Mouse (Mus musculus) gastrocnemius, adult 18-20 months (tissue): ENCODE measurements around the gene Gm10762. TPM values are rescaled to one million over a fixed set of nuclear protein-coding genes. Genes with fewer than 3 reads are reported as not detected.
"Not testable (repeated sequence)": the region's sequence is repeated elsewhere in the genome, so short reads cannot be mapped to it uniquely, and the experiment has no call there.

Experiments
- DNase-seq: peaks from one replicate; pipeline ENCODE4 v3.0.0; 2021; ENCODE audit warnings: low spot score
- long read RNA-seq, 2 experiments: library from polyadenylated mRNA; stranded (forward); transcript quantifications; one replicate each; pipeline ENCODE4 v2.0.0; 2021
- total RNA-seq, 2 experiments: library from RNA; stranded (reverse); gene quantifications; 2 replicates each; pipeline ENCODE4 v1.2.3; 2021

The Gm10762 gene
- total RNA-seq: 10 to 100 TPM; 15.2 to 15.5 TPM
- long read RNA-seq, experiment 1, transcript Gm10762-201 (1 exons, 1,133 nt): major isoform, 22 of 22 reads
- long read RNA-seq, experiment 1, partial matches to known transcripts: 0 of 22 reads
- long read RNA-seq, experiment 1, other reads (novel, unspliced or antisense): 0 of 22 reads
- long read RNA-seq, experiment 2, transcript Gm10762-201 (1 exons, 1,133 nt): major isoform, 13 of 13 reads
- long read RNA-seq, experiment 2, partial matches to known transcripts: 0 of 13 reads
- long read RNA-seq, experiment 2, other reads (novel, unspliced or antisense): 0 of 13 reads

DNA sequence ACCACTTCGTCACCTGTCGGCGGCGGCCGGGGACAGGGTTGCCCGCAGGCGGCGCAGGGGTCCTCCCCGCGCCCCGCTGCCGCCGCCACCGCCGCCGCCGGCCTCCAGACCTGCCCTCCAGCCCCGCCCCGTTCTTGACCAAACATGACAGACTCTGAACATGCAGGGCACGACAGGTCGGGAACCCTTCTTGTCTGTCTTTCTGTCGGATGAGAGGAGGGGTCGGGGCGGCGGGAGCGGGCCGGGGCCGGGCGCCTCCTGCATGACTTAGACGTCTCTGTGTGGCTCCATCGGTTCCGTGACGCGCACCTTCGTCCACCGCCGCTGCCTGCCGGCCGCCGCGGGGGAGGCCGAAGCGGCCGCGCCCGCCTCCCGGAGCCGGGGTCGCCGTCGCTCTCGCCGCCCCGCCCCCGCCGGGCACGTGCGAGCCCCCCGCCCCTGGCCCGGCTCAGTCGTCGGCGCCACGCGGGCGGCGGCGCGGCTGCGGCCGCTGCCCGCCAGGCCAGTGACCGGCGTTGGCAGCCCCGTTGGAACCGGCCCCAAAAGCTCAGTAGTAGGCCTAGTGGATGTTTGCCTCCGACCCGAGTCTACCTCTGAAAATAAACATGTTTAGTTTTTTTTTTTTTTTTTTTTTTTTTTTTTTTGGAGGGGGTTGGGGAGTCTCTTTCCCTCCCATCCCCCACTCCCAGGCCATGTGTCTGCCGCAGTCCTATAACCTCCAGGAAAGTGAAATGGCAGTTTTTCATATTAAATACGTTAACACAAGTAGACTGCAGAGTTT, at the start of gene Gm10762:
Gene Gm10762, minus strand, starts transcription at position 65 of the 781 bp plus-strand sequence.
- DNase-seq: peak; percentile 79

DNA sequence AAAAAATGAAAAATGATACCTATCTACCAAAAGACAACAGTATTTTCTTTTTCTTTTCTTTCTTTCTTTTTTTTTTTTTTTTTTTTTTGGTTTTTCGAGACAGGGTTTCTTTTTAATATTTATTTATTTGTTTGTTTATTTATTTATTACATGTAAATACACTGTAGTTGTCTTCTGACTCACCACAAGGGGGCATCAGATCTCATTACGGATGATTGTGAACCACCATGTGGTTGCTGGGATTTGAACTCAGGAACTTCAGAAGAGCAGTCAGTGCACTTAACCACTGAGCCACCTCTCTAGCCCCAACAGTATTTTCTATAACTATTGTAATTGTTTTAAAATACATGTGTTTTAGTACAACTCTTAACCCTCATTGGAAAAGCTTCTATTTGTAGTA, 41.3 kb upstream of the Gm10762 start:
- DNase-seq: not testable (repeated sequence)

DNA sequence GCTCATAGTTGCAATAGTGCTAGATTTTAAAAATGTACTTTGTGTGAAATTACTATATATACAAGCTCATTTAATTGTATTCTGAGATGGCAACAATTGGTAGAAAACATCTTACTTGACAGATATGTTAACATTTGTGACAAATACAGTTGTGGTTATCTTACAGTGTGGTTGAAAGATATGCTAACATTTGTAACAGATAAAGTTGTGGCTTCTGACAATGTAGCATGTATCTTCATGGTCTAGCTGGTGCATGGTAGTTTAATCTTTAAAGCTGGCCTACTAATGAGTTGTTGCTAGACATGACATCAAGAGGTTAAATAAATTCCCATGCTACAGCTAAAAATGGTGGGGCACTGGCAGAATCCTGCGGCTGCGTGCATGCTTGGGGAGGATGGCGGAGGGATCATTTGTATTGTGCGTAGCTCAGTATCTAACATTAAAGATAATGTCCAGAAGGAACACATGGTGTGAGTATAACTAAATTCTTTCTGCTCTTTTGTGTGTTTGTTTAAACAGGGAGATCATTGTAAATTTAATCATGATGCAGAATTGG, 38.7 kb upstream of the Gm10762 start:
- no peak for DNase-seq

DNA sequence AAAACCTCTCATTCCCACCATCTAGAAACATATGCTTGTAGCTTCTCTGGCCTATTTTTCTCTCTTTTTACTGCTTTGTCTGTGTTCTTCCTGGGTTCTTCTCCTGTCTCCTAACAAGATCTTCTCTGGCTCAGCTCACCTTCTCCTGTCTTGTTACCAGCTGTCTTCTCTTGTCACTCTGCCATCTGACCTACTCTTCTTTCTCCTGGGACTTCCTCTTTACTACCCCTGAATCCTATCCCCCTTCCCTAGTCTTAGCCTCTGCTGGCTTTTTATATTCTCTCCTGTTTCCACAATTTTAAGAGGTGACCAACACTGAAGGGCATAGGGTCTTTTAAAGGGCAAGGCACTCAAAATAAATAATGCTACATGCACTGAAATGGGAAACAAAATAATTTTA, 37.3 kb upstream of the Gm10762 start:
- peak; percentile 20 for DNase-seq

DNA sequence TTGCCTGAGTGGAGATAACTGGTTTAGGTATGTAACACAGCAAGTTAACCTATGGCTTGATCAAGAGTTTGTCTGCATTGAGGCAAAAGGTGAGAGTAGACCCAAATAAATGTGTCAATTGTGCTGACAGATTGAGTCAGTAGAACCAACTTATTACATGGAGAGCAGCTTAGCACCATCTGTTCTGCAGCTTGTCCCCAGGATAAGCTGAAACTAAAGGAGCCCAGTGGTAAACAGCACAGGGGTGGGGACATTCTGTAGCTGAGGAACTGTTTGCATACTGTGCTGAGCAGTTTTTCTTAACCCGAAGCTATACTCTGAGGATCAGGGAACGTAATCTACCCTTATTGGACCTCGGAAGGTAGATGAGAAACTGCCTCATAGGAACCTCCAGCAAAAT, 17.2 kb upstream of the Gm10762 start:
- no peak for DNase-seq

DNA sequence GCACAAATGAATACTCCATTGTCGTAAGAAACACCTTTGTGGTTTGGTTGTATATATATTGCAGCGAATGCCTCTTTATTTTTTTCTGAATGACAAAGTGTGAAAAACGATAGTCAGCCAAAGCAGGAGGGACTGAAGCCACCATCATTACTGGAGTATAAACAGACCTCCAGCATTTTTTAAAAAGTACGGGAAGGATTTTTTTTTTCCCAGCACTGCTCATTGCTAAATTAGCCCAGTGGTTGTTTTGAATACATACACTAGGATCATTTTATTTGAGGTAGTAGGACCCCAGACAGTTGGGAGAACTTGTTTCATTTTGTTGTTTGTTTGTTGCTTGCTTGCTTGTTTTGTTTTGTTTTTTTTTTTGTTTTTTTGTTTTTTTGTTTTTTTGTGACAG, 8.0 kb upstream of the Gm10762 start:
- DNase-seq: no peak

DNA sequence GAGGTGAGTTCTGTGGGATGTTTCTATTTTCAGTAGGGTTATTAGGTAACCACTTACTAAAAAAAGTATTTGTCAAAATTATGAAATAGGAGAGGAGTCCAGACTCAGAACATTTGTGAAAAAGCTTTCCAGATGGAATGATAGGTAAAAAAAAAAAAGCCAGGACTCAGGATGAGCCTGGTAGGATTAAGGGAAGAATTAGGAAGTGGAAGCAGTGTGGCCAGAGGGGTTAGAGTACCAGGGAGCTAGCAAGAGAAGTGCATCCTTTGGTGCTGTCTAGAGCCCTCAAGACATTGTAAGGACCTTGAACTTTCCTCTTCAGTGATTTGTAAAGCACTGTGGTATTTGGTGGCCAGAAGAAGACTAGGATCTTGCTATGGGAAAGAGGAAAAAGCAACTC, 4.8 kb upstream of the Gm10762 start:
- no peak for DNase-seq

DNA sequence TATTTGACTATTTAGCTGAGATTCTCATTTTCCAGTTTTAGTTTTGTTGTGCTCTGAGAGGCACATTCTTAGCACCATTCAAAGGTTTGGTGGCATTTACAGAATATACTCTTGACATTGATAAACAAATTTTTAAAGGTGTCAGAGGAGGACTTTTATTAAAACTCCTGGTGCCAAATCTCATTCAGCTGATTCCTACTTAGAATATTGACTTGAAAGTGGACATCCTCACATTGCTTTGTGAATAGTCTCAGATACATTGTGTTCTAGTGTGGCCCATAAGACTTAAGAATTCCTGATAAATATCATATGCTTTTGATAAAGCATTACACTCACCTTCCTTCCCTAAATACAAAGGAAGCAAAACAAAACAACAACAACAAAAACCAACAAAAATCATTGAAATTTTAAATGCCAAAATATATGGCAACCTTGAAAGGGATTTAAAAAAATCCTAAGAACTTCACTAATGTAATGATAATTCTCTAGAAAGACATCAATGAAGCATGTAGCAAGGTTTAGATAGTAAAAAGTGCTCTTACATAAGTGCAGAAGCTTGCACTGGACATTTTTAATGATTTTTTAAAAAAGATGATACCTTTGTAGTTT, 1.1 kb upstream of the Gm10762 start:
- no peak for DNase-seq

DNA sequence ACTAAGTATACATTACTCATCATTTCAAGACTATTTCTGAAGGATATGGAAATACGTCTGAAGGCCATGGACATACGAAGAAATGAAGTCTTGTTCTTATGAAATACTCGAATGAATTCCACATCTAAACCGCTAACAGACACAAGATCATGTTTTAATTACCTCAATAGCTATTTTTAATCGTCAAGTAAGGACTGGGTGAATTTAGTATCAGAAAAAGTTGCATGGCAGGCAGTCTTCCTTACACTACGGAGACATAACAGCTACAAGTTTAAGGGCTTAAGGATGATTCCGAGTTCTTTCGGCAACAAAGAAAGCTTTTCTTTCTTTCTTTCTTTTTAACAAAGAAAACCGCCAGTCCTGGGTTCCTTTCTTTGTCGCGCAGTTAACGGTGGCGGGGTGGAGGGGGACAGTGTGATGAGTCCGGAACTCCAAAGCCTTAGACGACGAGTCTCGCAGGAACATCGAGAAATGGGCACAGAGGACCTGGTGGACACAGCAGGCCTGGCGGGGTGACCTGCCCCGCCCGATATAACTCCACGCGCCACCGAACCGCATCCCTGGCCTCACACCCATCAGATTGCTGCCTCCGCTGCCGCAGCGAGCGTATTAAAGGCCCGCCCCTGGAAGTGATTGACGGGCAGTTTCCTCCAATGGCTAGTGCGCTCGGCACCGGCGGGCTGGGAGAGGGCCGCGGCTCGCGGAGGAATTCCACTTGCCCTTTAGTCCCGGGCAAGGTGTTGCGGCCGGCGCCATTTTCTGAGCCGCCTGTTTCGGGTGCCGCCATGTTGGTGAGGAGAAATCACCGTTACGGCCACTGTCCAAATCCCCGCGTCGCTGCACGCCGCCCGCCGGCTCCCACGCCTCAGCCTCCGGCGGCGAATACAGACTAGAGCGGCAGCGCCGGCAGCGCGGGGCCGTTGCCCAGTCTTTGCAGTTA, 614 bp downstream of the Gm10762 start, which contains the start of gene Zc3h6:
Gene Zc3h6, plus strand, starts transcription at position 762 of the 940 bp plus-strand sequence.
- DNase-seq: peak; percentile 99

DNA sequence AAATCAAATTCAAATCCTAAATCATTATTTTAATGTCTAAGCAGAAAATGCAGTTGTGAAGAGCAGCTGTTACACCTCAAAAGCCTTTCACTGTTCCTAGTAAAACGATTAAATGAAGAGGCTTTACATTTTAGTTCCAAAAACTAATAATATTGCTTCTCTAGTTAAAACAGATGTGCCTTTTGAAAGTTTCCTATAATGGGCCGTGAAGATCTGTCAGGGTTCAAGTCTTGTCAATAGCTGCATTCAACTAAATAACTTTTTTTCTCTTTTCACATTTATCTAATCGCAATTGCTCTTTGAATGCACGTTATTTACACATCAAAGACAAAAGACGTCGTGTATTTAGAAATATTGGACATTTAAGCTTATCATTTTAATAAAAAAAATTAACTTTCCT, 1.3 kb downstream of the Gm10762 start:
- DNase-seq: no peak

DNA sequence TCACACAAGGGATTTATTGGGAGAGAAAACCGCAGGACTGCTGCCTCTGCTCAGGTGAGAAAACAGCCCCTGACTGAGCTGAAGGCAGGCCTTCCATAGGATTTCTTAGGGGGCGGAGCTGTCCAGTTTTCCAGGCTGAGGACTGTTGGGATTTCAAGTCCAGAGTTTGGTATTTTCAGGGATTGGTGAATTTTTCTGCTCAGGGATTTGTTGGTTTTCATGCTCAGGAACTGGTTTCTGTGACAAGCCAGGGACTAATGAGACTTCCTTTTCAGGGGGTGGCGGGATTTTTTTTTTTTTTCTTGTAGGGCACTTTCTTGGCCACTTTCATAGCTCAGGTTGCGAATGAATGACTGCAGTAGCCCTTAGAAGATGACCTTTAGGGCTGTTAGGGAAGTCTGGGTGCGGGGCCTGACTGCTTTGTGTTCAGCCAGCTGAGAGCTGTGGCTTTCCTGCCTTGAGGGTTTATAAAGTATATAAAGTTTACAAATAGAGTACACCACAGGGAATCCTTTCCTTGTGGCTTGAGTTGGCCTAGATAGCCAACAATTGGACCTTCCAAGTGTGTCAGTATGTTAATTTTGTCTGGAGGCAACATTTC, 1.9 kb downstream of the Gm10762 start:
- no peak for DNase-seq

DNA sequence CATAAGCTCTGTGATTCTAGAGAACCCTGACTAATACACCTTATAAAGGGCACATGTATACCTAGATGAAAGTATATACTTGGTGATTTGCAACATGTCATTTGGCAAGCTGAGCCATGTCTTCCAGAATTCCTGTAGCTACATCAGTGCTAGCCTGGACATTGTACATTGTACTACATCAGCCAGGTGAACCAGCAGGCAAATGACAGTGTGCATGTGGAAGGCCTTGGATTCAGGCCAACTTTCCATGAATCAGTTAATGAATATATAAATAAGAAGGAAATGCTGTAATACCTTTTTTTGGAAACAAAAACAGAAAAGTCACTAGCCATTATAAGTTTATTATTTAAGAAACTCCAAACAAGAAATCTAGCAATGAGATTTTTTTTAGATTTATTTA, 13.3 kb downstream of the Gm10762 start:
- no peak for DNase-seq

DNA sequence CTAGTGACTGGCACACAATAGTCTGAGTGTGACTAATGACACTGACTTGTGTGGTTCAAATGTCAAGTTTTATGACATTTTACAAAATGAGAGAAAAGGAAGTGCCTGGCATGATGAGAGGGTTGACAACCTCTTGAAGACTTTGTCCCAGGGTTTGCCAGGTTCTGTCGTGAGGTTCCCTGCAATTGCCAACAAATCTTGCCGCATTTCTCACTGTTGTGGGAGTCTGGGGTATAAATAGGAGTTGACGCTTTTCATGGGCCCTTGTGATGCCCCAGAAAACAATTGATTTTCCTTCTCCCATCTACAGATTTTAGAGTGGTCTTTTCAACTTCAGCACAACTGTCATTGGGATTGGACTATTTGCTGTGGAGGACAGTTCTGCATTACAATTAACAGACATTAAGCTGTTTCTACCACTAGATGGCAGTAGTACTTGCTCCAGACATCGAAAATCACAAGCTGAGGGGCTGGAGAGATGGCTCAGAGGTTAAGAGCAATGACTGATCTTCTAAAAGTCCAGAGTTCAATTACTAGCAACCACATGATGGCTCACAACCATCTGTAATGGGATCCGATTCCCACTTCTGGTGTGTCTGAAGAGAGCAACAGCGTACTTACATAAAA, 19.4 kb downstream of the Gm10762 start:
- peak; percentile 58 for DNase-seq

DNA sequence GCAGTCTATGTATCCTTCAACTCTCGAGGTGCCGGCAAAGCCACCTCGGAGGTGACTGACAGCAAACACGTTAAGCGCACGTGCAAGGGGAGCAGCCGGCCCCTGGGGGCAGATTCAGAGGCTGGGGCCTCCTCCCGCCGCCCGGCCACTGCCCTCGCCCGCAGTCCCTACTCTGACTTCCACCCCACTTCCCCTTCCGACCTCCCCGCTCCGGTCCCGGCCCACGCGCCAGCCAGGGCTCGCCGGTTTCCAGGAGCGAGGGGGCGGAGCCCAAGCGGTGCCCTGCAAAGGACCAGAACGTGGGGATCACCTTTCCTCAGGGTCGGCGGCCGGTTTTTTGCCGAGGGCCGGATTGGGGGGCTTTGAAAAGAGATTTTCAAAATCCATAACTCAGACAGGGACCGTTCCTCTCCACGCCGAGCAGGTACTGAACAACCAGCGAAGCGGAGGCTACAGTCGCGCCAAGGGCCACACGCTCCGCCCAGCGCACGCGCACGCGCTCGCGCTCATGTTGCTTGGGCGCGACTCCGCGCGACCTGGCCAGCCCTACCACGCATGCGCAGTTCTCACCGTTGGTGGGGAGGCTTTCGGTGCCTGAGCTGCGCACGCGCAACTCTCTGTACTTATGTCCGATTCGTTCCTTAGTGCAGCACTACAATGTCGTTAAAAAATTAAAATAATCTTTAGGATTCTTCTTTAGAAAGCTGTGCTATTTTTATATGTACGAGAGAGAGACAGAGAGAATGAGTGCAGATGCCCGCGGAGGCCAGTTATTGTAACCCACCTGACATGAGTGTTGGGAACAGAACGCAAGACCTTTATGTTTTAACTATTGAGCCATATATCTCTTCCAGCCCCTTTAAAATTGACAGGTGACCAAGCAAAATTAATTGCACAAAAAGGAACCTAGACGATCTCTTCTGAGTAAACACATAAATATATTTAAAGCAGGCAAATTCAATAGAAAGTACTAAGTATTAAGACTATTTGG, 23.7 kb downstream of the Gm10762 start, which contains the start of gene Zc3h8:
Gene Zc3h8, minus strand, starts transcription at position 540 of the 991 bp plus-strand sequence.
- DNase-seq: peak; percentile 97

DNA sequence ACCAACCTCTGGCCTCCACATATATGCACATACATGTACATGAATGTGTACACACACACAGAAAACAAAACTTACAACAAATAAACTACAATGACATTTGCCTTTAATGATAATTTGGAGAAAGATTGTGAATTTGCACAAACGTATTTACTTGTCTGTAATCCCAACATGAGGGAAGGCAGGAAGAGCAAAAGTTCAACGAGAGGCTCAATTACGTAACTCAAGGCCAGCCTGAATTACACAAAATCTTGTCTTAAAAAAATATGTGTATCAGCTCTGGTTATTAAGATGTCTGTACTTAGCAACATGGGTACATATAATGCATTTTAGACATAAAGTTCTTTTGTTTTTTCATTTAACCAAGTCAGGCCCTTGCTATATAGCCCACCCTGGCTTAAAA, 31.3 kb downstream of the Gm10762 start:
- no peak for DNase-seq

DNA sequence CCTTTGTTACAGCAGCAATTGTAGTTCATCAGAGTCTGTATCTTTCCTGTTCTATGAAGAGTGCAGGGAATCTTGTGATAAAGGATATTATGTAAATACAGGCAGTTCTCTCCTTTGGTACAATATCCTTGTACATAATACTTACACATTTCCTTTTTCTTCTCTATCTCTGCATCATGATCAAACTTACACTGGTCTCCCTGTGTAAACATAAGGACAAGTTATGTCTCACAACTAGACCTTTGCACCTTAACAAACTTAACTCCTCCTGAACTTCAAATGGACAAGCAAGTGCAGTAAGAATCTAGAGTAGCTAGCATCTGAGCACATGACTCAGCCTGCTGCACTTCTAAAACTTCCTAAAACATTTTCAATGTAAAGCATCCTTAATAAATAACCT, 36.8 kb downstream of the Gm10762 start:
- DNase-seq: no peak

DNA sequence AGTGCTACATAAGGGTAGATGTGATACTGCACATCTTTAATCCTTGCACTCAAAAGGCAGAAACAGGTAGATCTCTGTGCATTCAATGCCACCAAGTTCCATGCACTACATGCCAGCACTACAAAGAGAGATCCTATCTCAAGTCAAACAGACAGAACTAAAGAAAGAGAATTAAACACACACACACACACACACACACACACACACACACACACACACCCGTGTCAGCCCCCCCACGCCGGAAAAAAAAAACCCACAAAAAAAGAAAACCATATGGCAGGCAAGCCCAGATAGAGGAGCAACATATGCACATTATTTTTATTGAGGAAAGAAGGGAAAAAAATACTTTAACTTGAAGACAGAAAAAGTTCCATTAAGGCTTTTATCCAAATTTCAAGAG, 39.1 kb downstream of the Gm10762 start:
- DNase-seq: no peak

DNA sequence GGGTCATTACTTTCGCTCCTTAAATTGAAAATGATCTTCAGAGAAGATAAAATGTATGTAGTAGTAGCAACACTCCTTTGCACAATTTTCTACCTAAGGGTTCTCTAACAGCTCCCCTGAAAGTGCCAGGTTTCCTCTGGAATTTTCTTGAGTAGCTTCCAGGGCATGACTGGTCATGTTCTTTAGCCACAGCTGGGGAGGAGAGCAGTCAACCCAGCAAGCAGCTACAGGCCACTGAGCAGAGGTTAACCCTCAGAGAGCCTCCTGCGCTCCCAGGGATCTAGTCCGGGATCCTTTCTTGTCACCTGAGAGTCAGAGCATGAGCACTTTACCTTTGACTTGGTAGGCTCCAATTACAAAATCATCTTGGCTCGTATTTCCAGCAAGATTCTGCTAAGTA, 42.7 kb downstream of the Gm10762 start:
- no peak for DNase-seq
